In the genomic region with DNA sequence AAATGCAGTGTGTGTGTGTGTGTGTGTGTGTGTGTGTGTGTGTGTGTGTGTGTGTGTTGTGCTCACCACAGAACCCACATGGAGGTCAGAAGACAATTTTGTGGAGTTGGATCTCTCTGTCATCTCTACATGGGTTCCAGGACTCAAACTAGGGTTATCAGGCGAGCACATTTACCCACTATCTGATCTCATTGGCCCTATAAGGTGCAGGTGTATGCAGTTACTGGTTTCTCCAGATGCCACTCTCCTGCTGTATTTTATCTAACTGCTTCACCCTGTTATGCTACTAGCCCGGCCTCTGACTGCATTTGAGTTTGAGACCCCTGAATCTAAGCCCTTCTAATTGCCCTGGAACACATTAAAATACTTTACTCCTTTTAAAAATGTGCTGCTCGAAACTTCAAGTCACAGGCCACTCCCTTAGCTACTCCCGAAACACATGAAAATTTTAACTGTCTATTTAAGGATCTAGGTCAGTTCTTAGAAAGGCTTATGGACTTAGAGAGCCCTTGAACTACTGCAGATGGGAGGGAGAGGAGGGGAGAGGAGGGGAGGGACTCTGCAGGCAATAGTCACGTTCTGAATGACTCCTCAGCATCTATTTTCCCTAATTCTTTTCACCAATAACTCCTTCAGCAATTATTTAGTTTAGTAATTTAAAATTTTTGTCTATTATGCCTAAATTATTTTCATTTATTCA, we compare ENCODE assay signal across 21 mouse cellular contexts.
DNase-seq lines count a peak whose midpoint lies in the region; ATAC-seq and TF ChIP-seq lines count a peak whose summit lies in the region.
"Had no signal": no experiment of that assay in that cellular context is flagged by ENCODE, and none has a peak within 500 bp of the region (broad histone marks: within the 10 kb centered on the region; RNA-seq: fewer than 3 reads in every experiment).

No protein-coding gene starts in this region.

- WGBS in lung, embryonic 16.5 days = 42% methylated on average over 5 of the region's 5 CpGs
- WGBS in liver, embryonic 14.5 days (ENCODE audit: insufficient replicate concordance) = 37% methylated on average over 5 of the region's 5 CpGs

- TF ChIP-seq EP300 in liver, embryonic 14.5 days (IDR thresholded peaks at IDR 0.05; ENCODE audit: low read depth) = peak; percentile 58

- H3K9ac ChIP-seq in lung, embryonic 16.5 days (ENCODE audit: low read length) = no peak overlapping the region
- no peak overlapping the region for H3K9ac ChIP-seq in liver, embryonic 14.5 days (replicated peaks)
- H3K9ac ChIP-seq: forebrain, embryonic 13.5 days; forebrain, postnatal 0 days; heart, embryonic 13.5 days had no signal

- H3K27ac ChIP-seq in lung, embryonic 16.5 days (ENCODE audit: low read length) = no peak overlapping the region
- no peak overlapping the region for H3K27ac ChIP-seq in liver, embryonic 14.5 days
- H3K27ac ChIP-seq: embryonic facial prominence, embryonic 10.5 days; forebrain, embryonic 13.5 days; heart, adult 2 months; heart, embryonic 13.5 days had no signal

- no peaks in the 10 kb centered on the region for H3K27me3 ChIP-seq in lung, embryonic 16.5 days (ENCODE audit: control insufficient read depth, insufficient read depth, low read depth, low read length)
- H3K27me3 ChIP-seq in liver, embryonic 14.5 days (ENCODE audit: control insufficient read depth, insufficient read depth, low read length) = no peaks in the 10 kb centered on the region
- H3K27me3 ChIP-seq: CH12.LX; forebrain, embryonic 13.5 days; heart, embryonic 13.5 days; Patski had no signal

- TF ChIP-seq CTCF in liver, embryonic 14.5 days (IDR thresholded peaks at IDR 0.05; ENCODE audit: low read depth) = no peak

- no peaks in the 10 kb centered on the region for H3K9me3 ChIP-seq in lung, embryonic 16.5 days (ENCODE audit: control insufficient read depth, low read length)
- no peaks in the 10 kb centered on the region for H3K9me3 ChIP-seq in liver, embryonic 14.5 days (ENCODE audit: control insufficient read depth, low read length)
- H3K9me3 ChIP-seq: embryonic facial prominence, embryonic 10.5 days; forebrain, embryonic 13.5 days; heart, embryonic 13.5 days had no signal

- no peaks in the 10 kb centered on the region for H3K4me1 ChIP-seq in lung, embryonic 16.5 days (replicated peaks; ENCODE audit: control insufficient read depth, insufficient read depth, low read length)
- peaks cover 0 to 7% of the 10 kb centered on the region in 2 experiments; a peak in 2 of 4 replicates for H3K4me1 ChIP-seq in liver, embryonic 14.5 days (replicated peaks; ENCODE audit: control insufficient read depth in 2 of 2, insufficient read depth in 2 of 2, low read length in 1 of 2)
- H3K4me1 ChIP-seq: embryonic facial prominence, embryonic 10.5 days had no signal

- H3K4me3 ChIP-seq in lung, embryonic 16.5 days (ENCODE audit: low read length) = no peak overlapping the region
- no peak overlapping the region for H3K4me3 ChIP-seq in liver, embryonic 14.5 days (ENCODE audit: insufficient read depth in 1 of 2, low read depth in 2 of 2, low read length in 2 of 2)
- H3K4me3 ChIP-seq: embryonic facial prominence, embryonic 10.5 days; forebrain, embryonic 13.5 days; heart, adult 2 months; heart, embryonic 13.5 days had no signal

- ATAC-seq in lung, embryonic 16.5 days (ENCODE audit: low read depth) = peak; percentile 61; the same call in 1 of the 2 replicates
- peak; percentile 68; the same call in 1 of the 2 replicates for ATAC-seq in liver, embryonic 14.5 days (ENCODE audit: insufficient read depth)
- ATAC-seq in megakaryocyte-erythroid progenitor cell, adult 5-6 weeks (replicated peaks; ENCODE audit: low FRiP score, low TSS enrichment, poor library complexity, severe bottlenecking) = peak; percentile 77; the same call in 1 of the 2 replicates
- no peak for ATAC-seq in monocyte, adult 5-6 weeks (replicated peaks; ENCODE audit: insufficient number of reproducible peaks, low FRiP score, low TSS enrichment, poor library complexity, severe bottlenecking)
- ATAC-seq: activated CD4-positive, CD25-positive, alpha-beta regulatory T cell, adult 4 months; forebrain, embryonic 13.5 days; forebrain, postnatal 0 days had no signal

- H3K4me2 ChIP-seq in lung, embryonic 16.5 days (ENCODE audit: low read depth, low read length) = no peak overlapping the region
- no peak overlapping the region for H3K4me2 ChIP-seq in liver, embryonic 14.5 days (ENCODE audit: low read depth)
- H3K4me2 ChIP-seq: forebrain, embryonic 13.5 days; heart, embryonic 13.5 days had no signal

- no peak for DNase-seq in lung, postnatal 14 days
- peak; percentile 19 for DNase-seq in thymus, postnatal 0 days (ENCODE audit: low spot score)
- no peak for DNase-seq in thymus, postnatal 10 days (ENCODE audit: low spot score in 2 of 2)
- no peak for DNase-seq in liver, embryonic 14.5 days (ENCODE audit: low read depth in 3 of 3, low spot score in 3 of 3)
- DNase-seq in right cerebral cortex, postnatal 36 days (ENCODE audit: low spot score in 2 of 2) = no peak
- DNase-seq: adrenal gland, postnatal 14 days; cerebellum, adult 18-20 months; cerebellum, adult 9-11 months; forebrain, postnatal 0 days; gastrocnemius, postnatal 14 days; heart, adult 2 months; heart, postnatal 36 days had no signal

- H3K36me3 ChIP-seq in lung, embryonic 16.5 days (ENCODE audit: control insufficient read depth, insufficient read depth, low read length) = no peaks in the 10 kb centered on the region
- no peaks in the 10 kb centered on the region for H3K36me3 ChIP-seq in liver, embryonic 14.5 days (replicated peaks; ENCODE audit: control insufficient read depth, insufficient read depth, low read depth)
- H3K36me3 ChIP-seq: embryonic facial prominence, embryonic 10.5 days; heart, embryonic 13.5 days had no signal
